Mouse (Mus musculus): ENCODE measurements around the gene Cdh22.

Gene Cdh22

DNA sequence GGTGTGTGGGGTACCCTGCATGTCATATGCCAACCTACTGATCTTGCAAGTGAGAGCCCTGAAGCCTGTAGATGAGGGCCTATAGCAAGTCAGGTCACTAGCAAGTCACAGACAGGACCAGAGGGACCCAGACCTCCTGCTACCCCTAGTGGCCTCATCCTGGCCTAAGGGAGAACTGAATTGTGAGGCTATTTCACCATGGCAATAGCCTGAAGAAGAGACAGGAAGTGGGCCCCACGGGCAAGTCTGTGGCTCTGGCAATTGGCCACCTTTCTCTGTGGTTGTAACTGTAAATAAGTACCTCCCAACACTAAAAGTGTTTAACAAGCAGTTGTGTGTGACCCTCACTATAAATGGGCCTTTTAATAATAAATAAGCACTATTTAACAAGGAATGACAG is 16.2 kb upstream of the Cdh22 start:
- peak; percentile 59 for DNase-seq (ENCODE audit: low read depth, low spot score)

DNA sequence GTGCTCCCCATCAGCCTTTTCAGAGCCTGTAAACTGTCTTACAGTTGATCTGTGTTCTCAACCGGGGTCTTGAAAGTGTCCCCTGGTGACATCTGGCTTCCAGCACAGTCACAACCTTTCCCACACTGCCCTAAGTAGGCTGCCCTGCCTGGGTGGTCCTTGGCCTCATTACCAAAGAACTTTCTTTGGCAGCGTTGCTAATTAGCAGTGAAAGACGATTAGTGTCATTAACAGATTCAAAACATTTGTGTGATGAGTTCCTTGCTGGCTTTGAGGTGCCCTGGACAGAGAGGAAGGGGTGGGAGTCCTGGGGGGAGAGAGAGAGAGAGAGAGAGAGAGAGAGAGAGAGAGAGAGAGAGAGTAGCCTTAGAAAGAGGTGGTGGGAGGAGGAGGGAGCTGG is 14.3 kb upstream of the Cdh22 start:
- no peak for DNase-seq (ENCODE audit: low read depth, low spot score)

DNA sequence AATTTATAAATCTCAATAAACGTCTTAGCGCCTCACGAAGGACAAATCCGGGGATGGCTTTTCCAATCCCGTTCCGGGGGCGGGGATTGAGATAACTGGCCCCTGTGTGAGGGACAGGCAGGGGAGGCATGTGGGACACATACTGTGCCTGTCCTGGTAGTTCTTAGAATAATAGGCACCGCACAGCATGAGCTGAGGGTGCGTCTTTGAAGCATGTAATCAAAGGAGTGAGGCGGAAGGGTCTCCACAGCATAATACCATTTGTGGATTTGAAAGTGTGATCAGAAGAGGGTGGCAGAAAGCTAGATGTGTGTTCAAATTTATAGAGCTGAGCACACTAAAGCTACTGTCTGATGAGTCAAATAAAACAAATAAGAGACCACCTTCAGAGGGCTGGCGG is 11.7 kb upstream of the Cdh22 start:
- no peak for DNase-seq (ENCODE audit: low read depth, low spot score)

DNA sequence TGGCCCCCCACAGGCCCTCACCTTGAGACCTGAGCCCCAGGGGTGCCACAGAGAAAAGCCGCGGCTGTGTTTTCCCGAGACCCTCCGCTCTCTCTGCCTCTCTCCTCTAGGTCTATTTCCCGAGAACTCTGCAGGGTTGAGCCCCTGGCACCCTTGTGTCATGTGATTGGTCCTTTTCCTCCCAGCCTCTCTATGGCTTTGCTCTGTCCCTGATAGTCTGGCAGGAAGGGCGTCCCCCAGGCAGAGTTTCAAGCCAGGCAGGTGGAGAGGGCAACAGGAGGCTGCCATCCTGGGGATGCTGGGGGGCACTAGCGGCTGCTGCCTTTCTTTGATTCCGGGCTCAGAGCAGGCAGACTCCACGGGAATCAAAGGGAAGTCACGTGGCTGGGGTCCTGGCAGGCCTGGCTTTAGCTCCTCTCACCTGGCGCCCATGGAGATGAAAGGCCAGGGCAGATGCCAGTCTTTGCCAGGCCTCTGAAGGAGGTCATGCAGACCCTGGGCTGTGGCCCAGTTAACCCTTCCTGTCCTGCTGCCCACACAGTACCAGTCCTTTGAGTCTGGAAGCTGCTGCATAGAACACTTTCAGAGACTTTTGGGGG is 8.6 kb upstream of the Cdh22 start:
- no peak for DNase-seq (ENCODE audit: low read depth, low spot score)

DNA sequence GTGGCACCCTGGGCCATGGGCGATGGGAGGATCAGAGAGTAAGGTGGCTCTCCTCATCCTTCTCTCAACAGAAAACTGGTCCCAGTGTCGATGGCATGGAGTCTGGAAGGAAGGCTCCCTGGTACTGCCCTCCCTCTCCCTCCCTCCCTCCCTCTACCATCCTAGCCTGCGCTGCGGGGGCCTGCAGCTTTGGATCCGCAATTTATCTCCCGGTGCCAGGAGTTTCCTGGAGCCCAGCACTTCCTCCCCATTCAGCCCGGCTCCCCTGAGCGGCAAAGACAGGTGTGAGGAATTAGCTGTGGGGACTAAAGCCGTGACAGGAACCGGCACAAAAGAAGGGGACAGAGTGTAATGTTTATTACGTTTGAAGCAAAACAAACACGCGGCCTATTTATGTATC is 7.9 kb upstream of the Cdh22 start:
- no peak for DNase-seq (ENCODE audit: low read depth, low spot score)

DNA sequence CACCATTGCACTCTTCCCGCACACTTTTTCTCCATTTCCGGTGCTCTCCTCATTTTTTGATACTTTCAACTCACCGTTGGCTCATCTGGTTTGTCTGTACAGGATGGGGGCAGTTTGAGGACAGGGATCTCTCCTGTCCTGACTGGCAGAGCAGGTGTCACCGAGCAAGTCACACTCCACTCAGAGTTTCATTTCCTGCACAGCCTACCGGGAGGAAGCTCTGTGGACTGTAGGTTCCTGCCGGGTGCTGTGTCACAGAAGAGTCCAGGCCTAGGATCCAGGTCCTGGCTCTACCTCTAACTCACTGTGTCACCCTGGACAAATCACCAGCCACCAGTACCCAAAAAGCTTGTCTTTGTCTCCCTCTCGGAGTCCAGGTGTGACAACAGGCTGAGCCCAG is 7.1 kb upstream of the Cdh22 start:
- DNase-seq (ENCODE audit: low read depth, low spot score): no peak

DNA sequence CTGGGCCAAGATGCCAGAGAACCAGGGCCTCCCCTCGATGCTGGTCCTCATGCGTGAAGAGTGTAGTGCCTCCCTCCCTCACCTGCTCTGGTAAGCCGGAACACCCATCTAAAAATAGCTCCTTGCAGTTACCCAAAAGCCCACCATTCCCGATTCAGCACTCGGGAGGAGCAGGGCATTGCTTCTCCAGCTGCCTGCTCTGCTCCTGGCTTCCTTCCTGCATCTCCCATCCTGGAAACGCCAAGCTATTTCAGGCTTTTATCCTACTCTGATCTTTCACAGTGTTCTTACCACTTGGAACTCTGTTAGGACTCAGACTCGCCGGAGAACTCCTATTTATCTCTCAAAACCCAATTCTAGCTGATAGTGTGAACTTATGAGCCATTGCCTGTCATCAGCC is 5.7 kb upstream of the Cdh22 start:
- DNase-seq (ENCODE audit: low read depth, low spot score): no peak

DNA sequence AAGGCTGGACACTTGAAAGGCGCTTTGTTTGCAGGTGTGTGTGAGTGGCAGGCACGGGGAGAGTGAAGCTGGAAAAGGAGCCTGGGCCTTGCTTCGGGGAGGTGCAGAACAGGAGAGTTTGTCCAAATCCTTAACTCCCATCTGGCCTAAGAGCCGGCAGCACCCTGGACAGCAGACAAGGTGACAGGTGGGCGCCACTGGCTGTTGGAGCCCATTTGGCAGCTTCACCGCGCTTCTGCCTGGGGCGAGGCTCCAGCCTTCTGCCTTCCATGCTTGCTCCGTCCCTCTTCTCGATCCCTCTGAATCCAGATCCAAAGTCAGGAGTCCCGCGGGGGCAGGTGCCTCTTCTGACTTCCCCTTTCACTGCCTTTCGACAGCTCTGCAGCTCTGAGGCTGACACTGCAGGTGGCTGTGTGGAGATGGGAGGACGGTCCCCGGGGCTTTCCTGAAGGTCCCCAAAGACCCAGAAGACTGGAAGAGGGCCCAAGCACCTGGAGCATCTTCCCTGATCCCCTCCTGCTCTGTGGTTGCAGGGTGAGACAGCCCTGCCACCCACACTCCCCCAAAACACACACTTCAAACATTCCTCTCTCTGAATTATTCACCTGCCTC is 5.0 kb upstream of the Cdh22 start:
- DNase-seq (ENCODE audit: low read depth, low spot score): no peak

DNA sequence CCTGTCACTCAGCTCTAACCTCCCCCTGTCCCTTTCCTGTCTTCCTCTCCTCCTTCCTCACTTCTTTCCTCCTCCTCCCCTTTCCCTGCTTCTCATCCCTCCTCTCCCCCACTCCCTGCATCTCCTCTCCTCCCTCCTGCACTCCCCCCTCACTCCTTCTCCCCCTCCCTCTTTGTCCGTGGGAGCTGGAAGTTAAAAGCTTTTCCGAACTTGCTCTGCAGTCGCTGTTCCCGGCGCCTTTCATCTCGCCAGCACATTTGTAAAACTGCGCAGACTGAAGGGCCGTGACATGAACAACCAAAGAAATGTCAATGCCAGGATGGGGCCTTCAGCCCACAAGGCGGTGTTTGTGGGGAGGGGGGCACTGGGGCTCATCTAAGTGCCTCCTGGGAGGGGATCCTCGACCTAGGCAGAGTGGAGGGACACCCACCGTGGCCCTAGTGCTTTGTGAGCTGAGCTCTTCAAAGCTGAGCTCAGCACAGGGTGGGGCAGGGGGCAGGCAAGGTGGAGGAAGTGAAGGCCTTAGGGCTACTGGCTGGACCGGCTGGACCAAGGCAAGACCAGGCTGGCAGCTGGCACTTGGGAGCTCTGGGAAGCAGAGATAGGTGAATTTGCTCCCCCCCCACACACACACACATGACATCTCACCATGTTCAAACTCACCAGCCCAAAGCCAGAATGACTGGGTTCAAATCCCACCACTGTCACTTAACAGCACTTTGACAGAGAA is 3.9 kb upstream of the Cdh22 start:
- DNase-seq (ENCODE audit: low read depth, low spot score): no peak

DNA sequence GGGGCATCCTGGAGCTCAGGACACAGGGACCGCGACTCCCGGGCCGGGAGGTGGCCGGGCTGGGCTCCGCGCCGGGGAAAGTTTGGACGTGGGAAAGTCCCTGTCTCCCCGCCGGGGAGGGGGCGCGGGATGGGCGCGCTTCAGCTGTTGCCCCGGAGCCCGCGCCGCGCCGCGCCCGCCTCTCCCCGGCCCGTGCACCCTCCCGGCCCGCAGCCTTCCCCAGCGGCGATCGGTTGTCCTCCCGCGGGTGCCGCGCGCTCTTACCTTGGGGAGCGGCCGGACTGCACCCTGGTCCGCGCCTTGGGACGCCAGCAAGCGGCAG is 401 bp downstream of the Cdh22 start:
- DNase-seq (ENCODE audit: low read depth, low spot score): no peak

DNA sequence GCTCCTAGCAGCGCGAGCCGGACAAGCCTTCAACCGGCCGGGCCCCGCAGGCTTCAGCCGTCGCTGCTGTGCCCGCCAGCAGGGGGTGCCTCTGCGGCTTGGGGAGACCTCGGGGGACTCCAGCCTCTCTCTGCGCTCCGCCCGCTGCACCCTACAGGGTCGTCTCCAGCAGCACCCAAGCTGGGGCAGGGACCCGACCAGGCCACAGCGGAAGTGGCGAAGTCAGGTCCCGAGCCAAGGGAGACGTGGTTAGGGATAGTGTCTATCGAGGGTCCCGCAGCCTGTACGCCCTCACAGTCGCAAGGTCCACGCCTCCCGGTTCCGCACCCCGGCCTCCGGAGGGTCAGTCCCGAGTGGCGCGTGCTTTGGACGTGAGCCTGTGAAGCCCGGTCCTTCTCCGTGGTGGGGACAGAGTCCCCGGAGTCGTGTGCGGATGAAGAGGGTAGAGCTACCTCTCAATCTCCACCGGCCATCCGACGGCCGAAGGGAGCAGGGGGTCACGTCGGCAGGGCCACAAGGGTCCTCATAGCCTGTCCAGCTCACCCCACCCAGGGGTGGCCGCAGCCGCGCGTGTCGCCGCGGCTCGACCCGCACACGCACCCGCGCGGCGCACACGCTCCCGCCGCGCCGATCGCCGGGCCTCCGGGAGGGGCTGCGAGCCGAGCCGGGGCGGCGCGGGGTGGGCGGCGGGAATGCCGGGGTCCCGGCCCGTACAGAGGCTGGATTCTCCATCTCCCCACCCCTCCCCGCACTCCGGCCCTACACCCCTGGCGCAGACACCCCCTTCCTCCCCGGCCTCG is 962 bp downstream of the Cdh22 start:
- DNase-seq (ENCODE audit: low read depth, low spot score): no peak

DNA sequence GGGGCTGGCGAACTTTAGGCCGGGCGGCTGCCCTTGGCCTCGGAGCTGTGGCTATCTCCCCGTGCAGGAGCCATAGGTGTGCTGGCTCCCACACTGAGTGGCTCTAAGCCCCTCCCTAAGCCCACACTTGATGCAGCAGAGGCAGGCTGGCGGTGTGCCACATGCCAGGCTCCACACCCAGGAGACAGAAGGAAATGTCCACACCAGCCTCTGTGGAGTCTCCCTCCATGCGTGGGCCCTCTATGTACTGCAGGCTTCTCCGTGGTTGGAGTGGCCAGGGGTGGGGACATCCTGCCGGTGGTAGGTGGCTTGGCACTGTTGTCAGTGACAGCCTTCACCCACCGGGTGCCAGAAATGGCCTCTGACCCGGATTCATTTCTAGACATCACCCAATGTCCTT is 5.6 kb downstream of the Cdh22 start:
- DNase-seq (ENCODE audit: low read depth, low spot score): no peak

DNA sequence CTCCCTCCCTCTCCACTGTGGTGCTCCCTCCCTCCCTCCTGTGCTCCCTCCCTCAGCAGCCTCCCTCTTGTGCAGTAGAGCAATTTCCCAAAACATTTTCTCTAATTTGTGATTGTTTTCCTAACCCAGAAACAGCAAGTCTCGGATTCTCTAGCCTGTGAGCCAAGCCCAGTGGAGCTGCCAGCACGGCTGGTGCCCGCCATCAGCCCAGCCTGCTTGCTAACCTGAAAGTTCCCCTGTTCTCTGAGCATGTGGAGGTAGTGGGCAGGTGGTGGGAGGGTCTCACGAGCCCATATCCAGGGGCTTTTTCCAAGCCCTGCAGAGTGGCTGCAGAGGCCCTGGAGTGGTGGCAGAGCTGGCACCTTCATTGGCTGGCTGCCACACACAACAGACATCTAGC is 10.8 kb downstream of the Cdh22 start:
- no peak for DNase-seq (ENCODE audit: low read depth, low spot score)

DNA sequence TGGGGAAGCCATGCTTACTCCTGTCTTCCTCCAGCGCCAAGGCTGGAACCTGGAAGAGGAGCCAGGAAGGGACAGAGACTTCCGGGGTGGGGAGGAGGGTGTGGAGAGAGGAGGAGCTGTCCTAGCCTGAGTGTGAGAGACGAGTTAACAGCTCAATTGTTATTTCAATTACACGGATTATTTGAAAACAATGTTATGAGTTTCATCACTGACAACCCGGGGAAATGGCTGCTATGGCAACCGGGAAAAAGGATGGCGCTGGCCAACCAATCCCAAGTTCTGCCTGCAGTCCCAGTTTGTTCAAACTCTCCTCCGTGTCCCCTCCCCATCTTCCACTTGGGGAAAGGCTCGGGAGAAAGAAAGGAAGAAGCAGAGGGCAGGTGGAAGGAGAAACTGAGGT is 12.7 kb downstream of the Cdh22 start:
- DNase-seq (ENCODE audit: low read depth, low spot score): peak; percentile 13

DNA sequence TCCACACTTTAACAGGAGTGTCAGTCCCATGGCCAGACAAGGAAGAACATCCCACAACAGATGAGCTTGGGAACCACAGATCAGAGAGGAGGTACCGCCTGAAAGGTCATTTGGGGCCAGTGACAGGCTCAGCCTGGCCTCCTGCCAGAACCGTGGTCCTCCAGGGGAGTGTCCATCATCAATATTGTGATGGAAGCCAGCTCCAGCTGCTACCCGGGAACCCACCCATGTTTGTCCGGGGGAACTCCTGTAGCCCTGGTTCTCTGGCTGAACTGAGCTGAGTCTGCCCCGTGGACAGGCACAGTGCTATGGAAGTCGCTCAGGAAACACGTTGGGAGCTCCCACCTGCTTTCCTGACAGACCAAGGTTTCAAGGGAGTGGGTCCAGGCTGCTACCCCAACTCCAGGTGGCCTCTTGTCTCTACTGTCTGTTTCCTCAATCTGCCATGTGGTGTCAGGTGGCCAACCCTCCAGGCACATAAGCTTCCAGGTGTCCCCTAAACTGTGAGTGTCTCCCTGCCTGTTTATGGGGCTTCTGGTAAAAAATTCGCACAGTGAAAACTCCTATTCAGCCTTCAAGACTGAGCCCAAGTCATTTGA is 14.2 kb downstream of the Cdh22 start:
- no peak for DNase-seq (ENCODE audit: low read depth, low spot score)

DNA sequence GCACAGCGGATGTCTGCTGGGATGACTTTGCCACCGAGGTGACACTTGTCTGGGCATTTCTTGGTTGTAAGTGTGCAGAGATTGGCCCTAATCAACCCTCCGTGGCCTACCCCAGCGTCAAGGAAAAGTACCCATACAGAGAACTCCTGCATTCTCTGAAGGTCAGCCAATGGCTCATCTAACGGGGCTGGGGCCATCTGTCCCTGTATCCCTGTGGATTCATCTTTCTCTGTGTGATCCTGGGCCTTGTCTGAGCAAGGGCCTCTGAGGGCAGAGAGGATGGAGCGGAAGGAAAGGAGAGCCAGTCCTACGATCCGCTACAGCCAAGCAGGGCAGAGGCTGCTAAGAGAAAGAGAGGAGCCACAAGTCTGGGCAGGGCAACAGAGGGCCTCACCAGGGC is 15.7 kb downstream of the Cdh22 start:
- no peak for DNase-seq (ENCODE audit: low read depth, low spot score)

DNA sequence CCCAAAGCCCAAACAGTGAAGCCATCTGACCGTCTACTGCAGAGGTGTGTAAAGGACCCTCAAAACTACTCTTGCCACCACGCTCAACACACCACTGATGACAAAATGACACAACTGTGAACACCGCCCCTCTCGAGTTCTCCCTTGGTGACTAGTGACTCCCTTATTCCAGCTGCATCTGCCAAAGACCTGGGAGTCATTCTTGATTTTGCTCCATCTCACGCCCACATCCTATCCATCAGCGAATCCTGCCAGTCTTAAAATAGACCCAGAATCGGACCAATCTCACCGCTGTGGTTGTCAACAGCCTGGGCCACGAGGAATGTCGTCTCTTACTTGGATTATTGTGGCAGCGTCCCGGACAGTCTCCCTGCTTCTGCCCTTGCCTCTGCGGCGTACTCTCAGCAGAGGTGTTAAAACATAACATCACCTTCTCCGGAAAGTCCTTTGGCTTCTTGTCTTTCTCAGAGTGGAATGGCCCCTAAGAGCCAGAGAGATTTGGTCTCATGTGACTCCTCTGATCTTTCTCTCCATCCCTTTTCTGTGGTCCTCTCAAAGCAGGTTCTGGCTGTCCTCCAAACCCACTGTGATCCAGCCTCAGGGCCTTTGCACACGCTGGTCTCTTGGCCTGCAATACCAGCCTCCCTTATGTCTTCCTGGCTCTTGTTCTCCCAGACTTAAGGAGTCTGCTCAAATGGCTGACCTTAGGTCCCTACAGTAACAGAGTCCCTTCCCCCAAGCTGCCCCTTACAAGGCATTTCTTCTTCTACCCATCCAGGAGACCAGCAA is 17.1 kb downstream of the Cdh22 start:
- peak; percentile 61 for DNase-seq (ENCODE audit: low read depth, low spot score)

DNA sequence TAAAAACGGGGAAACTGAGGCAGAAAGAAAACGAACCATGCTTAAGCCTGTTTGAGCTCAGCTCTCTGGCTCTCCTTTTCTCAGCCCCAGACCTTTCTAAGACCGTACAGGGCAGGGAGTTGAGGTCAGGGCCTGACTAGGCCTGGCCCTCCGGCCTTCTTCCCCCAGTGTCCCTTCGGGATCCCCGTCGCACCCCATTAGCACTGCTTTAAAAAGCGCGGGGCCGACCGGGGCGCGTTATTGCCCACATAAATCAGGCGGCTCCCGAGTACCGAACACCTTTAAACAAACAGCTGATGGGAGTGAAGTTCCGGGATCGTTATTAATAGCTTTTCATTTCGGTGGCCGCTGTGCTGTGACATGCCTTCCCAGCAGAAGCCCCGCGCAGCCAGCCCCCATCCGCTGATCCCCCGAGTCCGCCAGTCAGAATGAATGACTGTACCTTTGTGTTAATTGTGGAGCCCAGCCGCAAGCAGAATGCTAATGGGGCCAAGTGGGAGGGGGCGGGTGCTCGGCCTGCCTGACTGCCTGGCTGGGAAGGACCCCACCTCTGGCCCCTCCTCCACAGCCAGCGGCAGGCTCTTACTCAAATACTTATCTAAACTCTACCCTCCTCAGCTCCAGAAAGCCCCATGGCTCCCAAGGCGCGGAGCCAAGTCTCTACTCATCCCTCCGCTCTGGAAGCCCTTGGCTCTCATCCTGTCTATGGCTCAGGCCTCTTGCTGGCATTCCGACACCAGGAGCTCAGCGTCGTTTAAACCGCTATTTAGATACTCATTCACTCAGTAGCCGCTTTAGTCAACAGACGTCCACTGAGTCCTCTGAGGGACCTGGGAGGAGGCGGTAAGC is 19.3 kb downstream of the Cdh22 start:
- DNase-seq (ENCODE audit: low read depth, low spot score): peak; percentile 16

DNA sequence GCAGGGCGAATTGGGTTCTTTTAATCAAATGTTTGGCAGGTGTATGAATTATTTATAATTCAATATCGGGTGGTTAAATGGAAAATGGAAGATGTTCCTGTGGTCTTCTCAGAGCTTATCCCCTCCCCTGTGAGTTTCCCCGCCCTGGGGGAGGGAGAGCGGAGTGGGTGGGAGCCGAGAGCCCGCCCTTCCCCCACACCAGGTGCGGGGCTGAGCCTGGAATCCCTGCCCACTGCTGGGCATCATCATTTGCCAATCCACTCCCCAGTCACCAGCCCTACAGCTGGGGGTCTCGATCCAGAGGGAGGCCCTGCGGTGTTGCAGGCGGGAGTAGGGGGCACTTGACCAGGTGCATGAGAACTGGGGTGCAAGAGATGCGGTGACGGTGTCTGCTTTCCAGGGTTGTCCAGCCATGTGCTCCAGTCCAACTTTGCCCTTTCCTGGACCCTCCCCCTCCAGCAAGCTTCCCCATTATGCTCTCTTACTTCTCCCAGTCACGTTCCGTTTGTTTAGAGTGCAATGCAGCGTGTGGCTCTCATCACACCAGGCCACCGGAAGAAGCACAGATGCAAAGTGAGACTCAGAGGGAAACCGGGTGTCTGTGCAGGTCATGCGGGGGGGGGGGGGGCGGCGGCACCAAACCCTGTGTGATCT is 23.1 kb downstream of the Cdh22 start:
- no peak for DNase-seq (ENCODE audit: low read depth, low spot score)

DNA sequence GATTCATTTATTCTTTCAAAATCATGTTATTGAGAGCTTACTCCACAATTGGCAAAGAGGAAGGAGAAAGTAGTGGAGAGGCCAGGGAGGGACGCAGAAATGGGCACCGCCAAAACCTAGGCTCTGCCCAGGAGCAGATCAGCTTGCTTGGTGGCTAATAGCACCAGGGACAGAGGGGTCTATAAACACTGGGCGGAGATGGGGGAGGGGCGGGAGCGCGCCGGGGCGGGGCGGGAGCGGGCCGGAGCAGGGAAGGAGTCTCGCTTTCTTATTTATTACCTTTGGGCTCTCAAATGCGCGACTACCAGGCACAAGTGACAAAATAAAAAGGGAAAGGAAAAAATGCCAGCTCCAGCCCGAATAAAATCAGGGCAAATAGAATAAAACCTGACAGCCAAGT is 23.7 kb downstream of the Cdh22 start:
- no peak for DNase-seq (ENCODE audit: low read depth, low spot score)

Measured in 3T3-L1 (cell line).